Mouse (Mus musculus) subcutaneous adipose tissue, adult 2 months (tissue): ENCODE data around the gene Glrb. TPM values are rescaled to one million over a fixed set of nuclear protein-coding genes. Genes with fewer than 3 reads are reported as not detected.

Experiments
- polyA plus RNA-seq: library from polyadenylated mRNA; depleted of rRNA; stranded (reverse); fragments of >200 nt; gene quantifications from 2 replicates; pipeline ENCODE4 v1.2.3, GENCODE M21; 2012; ENCODE audit warnings: low replicate concordance; rRNA removed

Glrb gene
- polyA plus RNA-seq: 0.23 and 6.8 TPM in 2 replicates

GRCm38 (mm10) chr3:80913111-80913778, at the start of gene Glrb:
TSS of gene Glrb (minus strand) at chr3:80913660.

GRCm38 (mm10) chr3:80802596-80803081, 110.8 kb downstream of the Glrb start, which contains the start of gene Gria2:
TSS of gene Gria2 (minus strand) at chr3:80802835.

Other genes with a start within 250 kb of the Glrb start
- gene Gria2, start 110.8 kb downstream of the Glrb start, polyA plus RNA-seq: 0.24 TPM in 1 of 2 replicates, not detected in the other
- 7.9 and 20.7 TPM in 2 replicates for gene Pdgfc, start 122.8 kb upstream of the Glrb start, polyA plus RNA-seq